Mouse (Mus musculus) thymus, adult 2 months (tissue): ENCODE measurements around the gene Ppfia1.

Experiments used
- CTCF ChIP-seq: fragments of 200-500 bp; IDR thresholded peaks from 2 replicates; pipeline ENCODE4 v1.5.1; 2012; ENCODE audit warnings: mild to moderate bottlenecking, control low read depth, low read length, moderate library complexity, borderline replicate concordance; ENCODE audit not compliant: control insufficient read depth, poor library complexity, insufficient read depth; ENCODE audit errors: extremely low read depth
- POLR2A ChIP-seq: fragments of 200-500 bp; IDR thresholded peaks from 2 replicates; pipeline ENCODE4 v1.6.1; 2012; ENCODE audit warnings: mild to moderate bottlenecking, low read length, control low read depth, moderate library complexity; ENCODE audit not compliant: control insufficient read depth, poor library complexity, insufficient read depth; ENCODE audit errors: extremely low read depth

DNA sequence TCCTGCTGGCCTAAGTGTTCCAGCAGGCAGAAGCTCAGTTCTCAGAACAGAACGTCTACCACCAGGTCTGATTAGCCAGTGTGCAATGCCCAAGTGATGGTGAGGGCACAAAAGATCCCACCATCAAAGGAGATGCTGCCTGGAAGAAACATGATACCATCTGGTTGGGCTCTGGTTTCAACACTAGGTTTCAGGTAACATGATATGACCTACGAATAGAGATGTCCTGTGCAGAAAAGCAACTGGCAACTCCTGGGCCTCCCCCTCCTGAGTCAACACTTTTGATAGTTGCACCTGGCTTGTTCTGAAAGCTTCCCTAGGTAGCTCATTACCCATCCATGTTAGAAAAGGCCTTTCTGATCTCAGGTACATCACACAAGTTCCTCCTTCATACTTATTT lies 26.9 kb downstream of the Ppfia1 start:
- no peak for TF ChIP-seq CTCF
- no peak for TF ChIP-seq POLR2A
